Mouse (Mus musculus) lung, postnatal 0 days (tissue): ENCODE data around the gene Gsta3.

Experiments used
- CTCF ChIP-seq: IDR thresholded peaks from 2 replicates; pipeline ENCODE4 v1.5.1; 2016; ENCODE audit warnings: antibody characterized with exemption, mild to moderate bottlenecking
- EP300 ChIP-seq: IDR thresholded peaks from 2 replicates; pipeline ENCODE4 v1.6.1; 2016; ENCODE audit warnings: antibody characterized with exemption, mild to moderate bottlenecking, control low read depth

DNA sequence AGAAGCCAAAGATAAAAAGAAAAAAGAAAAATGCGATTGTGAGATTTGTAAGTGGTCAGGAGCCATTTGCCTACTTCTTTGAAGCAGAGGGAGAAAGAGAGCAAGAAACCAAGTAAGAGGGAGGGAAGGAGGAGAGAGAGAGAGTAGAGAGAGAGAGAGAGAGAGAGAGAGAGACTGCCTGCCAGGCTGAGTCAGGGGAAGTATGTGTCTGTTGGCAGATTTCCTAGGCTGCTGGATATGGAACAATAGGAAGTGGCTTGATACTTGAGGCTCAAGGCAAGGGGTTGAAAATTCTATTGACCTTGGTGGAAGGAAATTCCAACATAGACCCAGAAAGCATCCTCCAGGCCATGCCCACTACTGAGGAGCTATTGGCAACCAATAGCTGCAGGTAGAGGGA is 55.8 kb downstream of the Gsta3 start:
- no peak for TF ChIP-seq CTCF
- TF ChIP-seq EP300, result no peak
